Mouse (Mus musculus) cerebellum, adult 2 months (tissue): ENCODE results near the gene Phf24. TPM values are rescaled to one million over a fixed set of nuclear protein-coding genes. Genes with fewer than 3 reads are reported as not detected.
"Not testable (repeated sequence)": the region's sequence is repeated elsewhere in the genome, so short reads cannot be mapped to it uniquely, and the experiment has no call there.

ENCODE experiments used
- DNase-seq, 2 experiments: peaks; one replicate each; pipeline ENCODE4 v3.0.0; 2021
- H3K27ac ChIP-seq: fragments of 200-500 bp; 2 replicates; pipeline ENCODE4 v1.5.1; 2012; ENCODE audit warnings: low read length, control low read depth, inconsistent platforms; ENCODE audit not compliant: insufficient read depth
- H3K27me3 ChIP-seq: fragments of 200-500 bp; 2 replicates; pipeline ENCODE4 v1.6.1; 2012; ENCODE audit warnings: inconsistent platforms, mild to moderate bottlenecking, low read length, moderate library complexity; ENCODE audit not compliant: control insufficient read depth, insufficient read depth
- H3K4me1 ChIP-seq: fragments of 200-500 bp; 2 replicates; pipeline ENCODE4 v1.6.1; 2011; ENCODE audit warnings: low read length; ENCODE audit not compliant: control insufficient read depth, insufficient read depth
- H3K4me3 ChIP-seq: fragments of 200-500 bp; replicated peaks from 2 replicates; pipeline ENCODE3; 2011; ENCODE audit warnings: mild to moderate bottlenecking, low read depth, low read length, control low read depth; ENCODE audit not compliant: insufficient read depth
- CTCF ChIP-seq: fragments of 200-500 bp; IDR thresholded peaks from 2 replicates; pipeline ENCODE4 v1.5.1; 2011; ENCODE audit warnings: low read depth, mild to moderate bottlenecking, control low read depth, low read length, moderate library complexity, borderline replicate concordance; ENCODE audit not compliant: insufficient read depth
- POLR2A ChIP-seq: fragments of 200-500 bp; IDR thresholded peaks from 2 replicates; pipeline ENCODE4 v1.6.1; 2011; ENCODE audit warnings: low read length, control low read depth, borderline replicate concordance; ENCODE audit not compliant: insufficient read depth
- WGBS: fragments of 180-500 bp; shearing (Covaris S2); methylation state at CpG from one replicate; pipeline ENCODE4 v1.1.7; 2018; 5-methylcytosine and 5-hydroxymethylcytosine counted together
- polyA plus RNA-seq: library from polyadenylated mRNA; depleted of rRNA; stranded (reverse); fragments of >200 nt; gene quantifications from 2 replicates; pipeline ENCODE4 v1.2.3, GENCODE M21; 2012

The Phf24 gene
- polyA plus RNA-seq, 1 experiment: 84.1 TPM

DNA sequence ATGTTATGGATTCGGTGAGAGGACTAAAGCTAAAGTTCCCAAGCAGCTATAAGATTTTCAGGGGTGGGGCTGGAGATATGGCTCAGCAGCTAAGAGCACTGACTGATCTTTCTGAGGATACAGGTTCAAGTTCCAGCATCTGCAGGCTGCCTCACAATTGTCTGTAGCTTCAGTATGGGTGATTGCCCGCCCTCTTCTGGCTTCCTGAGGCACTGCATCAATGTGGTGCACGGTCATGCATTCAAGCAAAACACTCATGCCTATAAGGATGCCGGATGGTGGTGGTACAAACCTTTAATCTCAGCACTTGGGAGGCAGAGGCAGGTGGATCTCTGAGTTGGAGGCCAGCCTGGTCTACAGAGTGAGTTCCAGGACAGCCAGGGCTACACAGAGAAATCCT is 45.1 kb downstream of the Phf24 start:
- TF ChIP-seq CTCF (peak; percentile 80), POLR2A (no peak)
- H3K27ac ChIP-seq: no peak overlapping the region
- peaks cover 3% of the 10 kb centered on the region; the same call in 1 of the 2 replicates for H3K4me1 ChIP-seq
- 18% methylated on average over 4 of the region's 4 CpGs for WGBS
- H3K27me3 ChIP-seq: no peaks in the 10 kb centered on the region
- DNase-seq: peak; percentile 57 to 69
- H3K4me3 ChIP-seq: no peak overlapping the region

DNA sequence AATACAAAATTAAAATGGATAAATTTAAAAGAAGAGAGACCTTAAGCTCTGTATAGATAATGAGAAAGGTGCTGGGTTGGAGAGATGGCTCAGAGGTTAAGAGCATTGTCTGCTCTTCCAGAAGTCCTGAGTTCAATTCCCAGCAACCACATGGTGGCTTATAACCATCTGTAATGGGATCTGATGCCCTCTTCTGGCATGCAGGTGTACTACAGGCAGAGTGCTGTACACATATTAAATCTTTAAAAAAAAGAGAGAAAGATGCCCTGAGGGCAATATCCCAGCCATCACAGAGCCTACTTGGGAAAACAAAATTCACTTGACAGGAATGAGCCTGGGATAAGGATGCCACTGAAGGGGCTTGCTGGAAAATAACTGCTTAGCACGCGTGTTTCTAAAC is 47.0 kb downstream of the Phf24 start:
- 96% methylated on average over 2 of the region's 2 CpGs for WGBS
- TF ChIP-seq CTCF (no peak), POLR2A (no peak)
- no peak overlapping the region for H3K4me3 ChIP-seq
- peaks cover 3% of the 10 kb centered on the region; the same call in 1 of the 2 replicates for H3K4me1 ChIP-seq
- H3K27me3 ChIP-seq: no peaks in the 10 kb centered on the region
- no peak for DNase-seq
- no peak overlapping the region for H3K27ac ChIP-seq

DNA sequence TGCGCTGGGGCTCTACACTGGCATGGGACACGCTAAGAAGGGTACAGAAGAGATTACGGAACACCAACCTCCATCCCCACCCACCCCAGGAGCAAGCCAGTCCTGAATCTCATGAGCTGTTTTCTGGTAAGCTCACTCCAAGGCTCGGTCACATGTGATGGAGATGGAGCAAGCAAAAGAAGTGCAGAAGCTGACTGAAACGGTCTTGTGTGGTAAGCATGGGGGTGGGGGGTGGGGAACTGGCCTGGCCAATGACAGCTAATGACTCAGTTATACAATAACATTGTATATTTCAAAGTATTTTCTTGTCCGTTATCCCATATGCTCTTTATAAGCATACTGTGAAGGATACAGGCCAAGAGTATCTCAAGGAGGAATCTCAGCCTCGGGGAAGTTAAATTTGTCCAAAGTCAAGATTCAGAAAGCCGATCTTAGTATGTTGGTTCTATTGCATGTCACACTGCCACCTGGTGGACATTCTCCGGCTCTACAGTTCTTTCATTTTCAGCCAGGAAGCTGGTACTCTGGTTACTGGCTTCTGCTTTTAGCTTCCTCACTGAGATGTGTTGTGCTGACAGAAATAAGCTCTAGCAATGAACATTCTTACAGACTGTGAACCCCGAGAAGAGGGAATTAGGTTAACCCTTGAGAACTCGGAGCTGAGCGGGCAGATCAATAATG is 48.7 kb downstream of the Phf24 start:
- Histone ChIP-seq H3K4me3 (peak overlapping the region; percentile 13), H3K4me1 (peaks cover 3% of the 10 kb centered on the region; the same call in 1 of the 2 replicates), H3K27ac (no peak overlapping the region), H3K27me3 (no peaks in the 10 kb centered on the region)
- TF ChIP-seq POLR2A: no peak
- peak; percentile 56; the same call in 1 of the 2 replicates for TF ChIP-seq CTCF
- DNase-seq: peak in 1 of 2 experiments; percentile 52
- WGBS: 15% methylated on average over 12 of the region's 12 CpGs

DNA sequence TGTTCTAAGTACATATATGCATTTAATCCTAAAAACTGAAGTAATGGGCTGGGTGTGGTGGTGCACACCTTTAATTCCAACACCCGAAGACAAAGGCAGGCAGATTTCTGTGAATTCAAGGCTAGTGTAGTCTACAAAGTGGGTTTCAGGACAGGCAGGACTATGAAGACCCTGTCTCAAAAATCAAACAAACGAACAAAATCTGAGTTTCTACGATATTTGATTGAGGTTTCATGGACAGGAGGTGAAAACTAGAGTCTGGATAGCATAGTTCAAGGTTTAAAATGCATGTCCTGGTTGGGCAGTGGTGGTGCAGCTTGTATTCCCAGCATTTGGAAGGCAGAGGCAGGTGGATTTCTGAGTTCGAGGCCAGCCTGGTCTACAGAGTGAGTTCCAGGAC is 52.8 kb downstream of the Phf24 start, which contains the start of gene 1700022I11Rik:
1700022I11Rik (plus strand) TSS at position 301 of the 400 bp plus-strand sequence.
- DNase-seq: no peak
- Histone ChIP-seq H3K27me3 (no peaks in the 10 kb centered on the region), H3K27ac (no peak within 1 kb of the TSS), H3K4me3 (no peak within 1 kb of the TSS), H3K4me1 (peaks cover 3% of the 10 kb centered on the region; the same call in 1 of the 2 replicates)
- 89% methylated on average over 4 of the region's 4 CpGs for WGBS
- TF ChIP-seq POLR2A: no peak
- no peak for TF ChIP-seq CTCF

DNA sequence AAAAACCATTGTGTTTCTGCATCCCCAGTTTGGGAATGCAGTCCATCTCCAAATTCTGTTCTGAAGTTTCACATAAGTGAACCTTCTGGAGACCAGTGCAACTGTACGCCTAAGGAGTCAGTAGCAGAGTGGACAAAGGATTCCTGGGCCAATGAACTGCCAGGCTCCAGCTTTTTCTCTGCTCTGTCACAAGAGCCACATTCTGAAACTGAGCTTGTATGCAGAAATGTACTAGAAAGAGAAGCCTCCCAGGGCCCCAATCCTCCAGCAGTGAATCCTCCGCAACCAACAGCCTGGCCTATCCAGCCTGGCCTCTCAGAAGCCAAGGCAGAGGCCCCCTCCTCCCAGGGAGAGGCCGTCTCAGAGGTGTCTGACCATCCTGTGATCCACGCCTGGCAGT is 56.5 kb downstream of the Phf24 start:
- WGBS: 85% methylated on average over 4 of the region's 4 CpGs
- H3K27me3 ChIP-seq: no peaks in the 10 kb centered on the region
- H3K4me1 ChIP-seq: no peaks in the 10 kb centered on the region
- H3K27ac ChIP-seq: no peak overlapping the region
- no peak overlapping the region for H3K4me3 ChIP-seq
- no peak for DNase-seq
- TF ChIP-seq CTCF (no peak), POLR2A (no peak)

DNA sequence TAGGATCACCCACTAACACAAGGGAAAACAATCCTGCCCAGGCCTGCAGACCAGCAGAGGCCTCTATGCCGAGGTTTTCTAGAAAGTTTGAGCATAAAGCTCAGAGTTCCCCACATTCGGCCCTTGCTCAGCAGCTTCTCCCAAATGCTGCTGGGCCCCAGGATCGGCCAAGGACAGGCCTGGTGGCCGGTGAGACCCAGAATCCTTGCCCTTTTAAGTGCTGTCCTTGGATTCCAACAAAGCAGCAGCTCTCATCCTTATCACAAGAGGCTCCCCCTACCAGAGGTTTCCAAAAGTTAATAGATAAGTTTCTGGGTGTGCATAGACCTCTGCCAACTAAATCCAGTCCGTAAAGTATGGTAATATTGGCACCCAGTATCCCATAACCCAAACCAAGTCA is 57.4 kb downstream of the Phf24 start:
- Histone ChIP-seq H3K27ac (no peak overlapping the region), H3K27me3 (no peaks in the 10 kb centered on the region), H3K4me3 (no peak overlapping the region), H3K4me1 (no peaks in the 10 kb centered on the region)
- TF ChIP-seq CTCF (no peak), POLR2A (no peak)
- 82% methylated on average over 5 of the region's 5 CpGs for WGBS
- DNase-seq: no peak

DNA sequence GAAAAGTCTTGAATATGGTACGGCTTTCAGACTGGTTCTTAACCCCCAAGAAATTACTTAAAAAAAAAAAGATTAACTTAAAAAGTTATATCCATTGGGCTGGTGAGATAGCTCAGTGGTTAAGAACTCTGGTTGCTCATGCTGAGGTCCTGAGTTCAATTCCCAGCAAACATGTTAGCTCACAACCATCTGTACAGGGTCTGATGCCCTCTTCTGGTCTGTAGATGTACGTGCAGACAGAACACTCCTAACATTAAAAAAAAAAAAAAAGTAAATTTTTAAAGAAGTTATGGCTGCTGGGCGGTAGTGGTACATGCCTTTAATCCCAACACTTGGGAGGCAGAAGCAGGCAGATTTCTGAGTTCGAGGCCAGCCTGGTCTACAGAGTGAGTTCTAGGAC is 61.6 kb downstream of the Phf24 start:
- no peaks in the 10 kb centered on the region for H3K4me1 ChIP-seq
- H3K27ac ChIP-seq: no peak overlapping the region
- no peak overlapping the region for H3K4me3 ChIP-seq
- TF ChIP-seq POLR2A (no peak), CTCF (0 out of 2 replicates have a peak, but pooled peaks have one; percentile 13)
- DNase-seq: no peak
- H3K27me3 ChIP-seq: no peaks in the 10 kb centered on the region
- 93% methylated on average over 4 of the region's 4 CpGs for WGBS

DNA sequence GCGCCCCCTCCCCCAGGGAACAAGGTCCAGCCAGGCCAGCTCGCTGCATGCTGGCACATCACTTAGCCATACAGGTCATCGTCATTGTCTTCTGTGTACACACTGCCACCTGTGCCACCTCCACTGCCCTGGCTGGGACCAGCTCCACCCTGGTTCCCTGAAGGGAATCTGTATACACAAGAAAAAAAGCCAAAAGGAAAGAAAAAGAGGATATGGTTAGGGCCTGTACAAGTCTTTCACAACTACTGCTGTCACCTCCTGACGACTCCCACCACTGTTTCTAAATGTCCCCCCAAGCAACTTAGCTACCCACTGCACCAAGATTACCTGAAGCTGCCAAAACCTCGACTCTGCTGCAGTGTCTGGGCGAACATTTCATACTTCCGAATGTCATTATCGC is 64.0 kb downstream of the Phf24 start:
- 79% methylated on average over 8 of the region's 8 CpGs for WGBS
- DNase-seq, H3K4me3 ChIP-seq, H3K27ac ChIP-seq, H3K27me3 ChIP-seq, H3K4me1 ChIP-seq: not testable (repeated sequence)
